Comparison of ENCODE assay signal across 8 mouse cellular contexts in genomic region chr4:40851763-40852248, GRCm38 (mm10). TPM values are rescaled to one million over a fixed set of nuclear protein-coding genes. Genes with fewer than 3 reads are reported as not detected.
DNase-seq lines count a peak whose midpoint lies in the region; ATAC-seq and TF ChIP-seq lines count a peak whose summit lies in the region.

No protein-coding gene starts in this region.

- ATAC-seq in hindbrain, embryonic 15.5 days (ENCODE audit: low FRiP score, low read depth): no peak
- no peak for ATAC-seq in midbrain, embryonic 12.5 days (ENCODE audit: low FRiP score, low read depth)

- WGBS in hindbrain, embryonic 15.5 days: 75% methylated on average over 4 of the region's 4 CpGs
- WGBS in midbrain, embryonic 12.5 days: 70% methylated on average over 4 of the region's 4 CpGs

- peaks cover 43% of the 10 kb centered on the region for H3K4me1 ChIP-seq in bone marrow macrophage, adult 2 months (ENCODE audit: control insufficient read depth, insufficient read depth, low read length)
- H3K4me1 ChIP-seq in hindbrain, embryonic 15.5 days (replicated peaks): peaks cover 47% of the 10 kb centered on the region
- peaks cover 35% of the 10 kb centered on the region for H3K4me1 ChIP-seq in midbrain, embryonic 12.5 days

- H3K9ac ChIP-seq in hindbrain, embryonic 15.5 days: no peak overlapping the region
- peak overlapping the region; percentile 89; the same call in 1 of the 2 replicates for H3K9ac ChIP-seq in midbrain, embryonic 12.5 days (replicated peaks)

- peak overlapping the region; percentile 69 for H3K4me2 ChIP-seq in hindbrain, embryonic 15.5 days
- H3K4me2 ChIP-seq in midbrain, embryonic 12.5 days (replicated peaks): peak overlapping the region; percentile 77

- H3K27me3 ChIP-seq in hindbrain, embryonic 15.5 days: no peaks in the 10 kb centered on the region
- H3K27me3 ChIP-seq in midbrain, embryonic 12.5 days: no peaks in the 10 kb centered on the region

- no peak for TF ChIP-seq POLR2A in bone marrow macrophage, adult 2 months (IDR thresholded peaks at IDR 0.05; ENCODE audit: borderline replicate concordance, low read depth, low read length)

- H3K9me3 ChIP-seq in hindbrain, embryonic 15.5 days: no peaks in the 10 kb centered on the region
- H3K9me3 ChIP-seq in midbrain, embryonic 12.5 days: no peaks in the 10 kb centered on the region

- no peaks in the 10 kb centered on the region for H3K36me3 ChIP-seq in hindbrain, embryonic 15.5 days
- H3K36me3 ChIP-seq in midbrain, embryonic 12.5 days: no peaks in the 10 kb centered on the region

- no peak for TF ChIP-seq CTCF in bone marrow macrophage, adult 2 months (IDR thresholded peaks at IDR 0.05; ENCODE audit: low read depth, low read length)

- intact Hi-C loops in heart, postnatal 14 days (cut with DNase I): loop anchor here (2.0 to 5.0 kb wide), 2 partner anchors 35 to 77 kb away; no protein-coding TSS in a partner anchor
- intact Hi-C loops in left cerebral cortex, postnatal 14 days (cut with DNase I): no loop called here

- H3K4me3 ChIP-seq in bone marrow macrophage, adult 2 months (ENCODE audit: insufficient read depth, low read length): peak overlapping the region; percentile 82
- H3K4me3 ChIP-seq in hindbrain, embryonic 15.5 days: peak overlapping the region; percentile 74
- peak overlapping the region; percentile 74 for H3K4me3 ChIP-seq in midbrain, embryonic 12.5 days

- peak overlapping the region; percentile 90 for H3K27ac ChIP-seq in bone marrow macrophage, adult 2 months (ENCODE audit: insufficient read depth, low read depth, low read length)
- H3K27ac ChIP-seq in hindbrain, embryonic 15.5 days (replicated peaks): no peak overlapping the region
- H3K27ac ChIP-seq in midbrain, embryonic 12.5 days (replicated peaks): no peak overlapping the region

- DNase-seq in heart, adult 11 months: peak; percentile 91
- no peak for DNase-seq in heart, postnatal 14 days
- DNase-seq in left cerebral cortex, postnatal 14 days (ENCODE audit: low spot score in 2 of 2): no peak
- DNase-seq in adrenal gland, adult 2 months: no peak
- no peak for DNase-seq in adrenal gland, postnatal 14 days

RNA-seq across cellular contexts. Expression of gene B4galt1, which starts 2.0 kb away (rescaled TPM):
- 10 to 100 TPM; 65.7 to 70.3 TPM for total RNA-seq in heart, postnatal 14 days (2021)
- 75.9 and 77.7 TPM in 2 replicates for polyA plus RNA-seq in bone marrow macrophage, adult 2 months (2012; ENCODE audit: insufficient read depth, insufficient read length, missing spikeins)
- 8.1 and 8.6 TPM in 2 replicates for polyA plus RNA-seq in hindbrain, embryonic 15.5 days (2015; fragmentation: Nextera tagmentation; extraction: Ambion mirVana)
- polyA plus RNA-seq in midbrain, embryonic 12.5 days (2016; fragmentation: Nextera tagmentation; extraction: Ambion mirVana): 14.8 and 15.2 TPM in 2 replicates
- 1 to 10 TPM; 6.5 to 9.0 TPM for total RNA-seq in left cerebral cortex, postnatal 14 days (2021)
- 10 to 100 TPM; 53.0 to 67.7 TPM for total RNA-seq in adrenal gland, adult 2 months (2021)
- 166 and 197 TPM in 2 replicates for polyA plus RNA-seq in adrenal gland, adult 2 months (2012; rRNA removed)
- total RNA-seq in adrenal gland, postnatal 14 days (2021): 69.4 and 70.5 TPM in 2 replicates
